Mouse (Mus musculus) neural tube, embryonic 15.5 days (tissue): ENCODE measurements around the gene Fmnl2. TPM values are rescaled to one million over a fixed set of nuclear protein-coding genes. Genes with fewer than 3 reads are reported as not detected.

Experiments used
- ATAC-seq: fragments of 200-750 bp; cut with Nextera tagmentation; 2 replicates; pipeline ENCODE4 v1.8.0; 2017; ENCODE audit warnings: mild to moderate bottlenecking, moderate TSS enrichment, moderate library complexity; ENCODE audit not compliant: low FRiP score
- H3K27ac ChIP-seq: fragments of 300-500 bp; sonication (generic); replicated peaks from 2 replicates; pipeline ENCODE4 v1.5.1; 2015; ENCODE audit warnings: mild to moderate bottlenecking, inconsistent platforms
- H3K27me3 ChIP-seq: fragments of 300-500 bp; sonication (generic); replicated peaks from 2 replicates; pipeline ENCODE4 v1.6.1; 2015; ENCODE audit warnings: inconsistent platforms
- H3K36me3 ChIP-seq: fragments of 300-500 bp; sonication (generic); 2 replicates; pipeline ENCODE4 v1.6.1; 2015; ENCODE audit warnings: inconsistent platforms
- H3K4me1 ChIP-seq: fragments of 300-500 bp; sonication (generic); 2 replicates; pipeline ENCODE4 v1.6.1; 2015; ENCODE audit warnings: inconsistent platforms
- H3K4me2 ChIP-seq: fragments of 300-500 bp; sonication (generic); 2 replicates; pipeline ENCODE4 v1.6.1; 2015; ENCODE audit warnings: inconsistent platforms, mild to moderate bottlenecking, moderate library complexity
- H3K4me3 ChIP-seq: fragments of 300-500 bp; sonication (generic); replicated peaks from 2 replicates; pipeline ENCODE4 v1.5.1; 2015; ENCODE audit warnings: mild to moderate bottlenecking, inconsistent platforms
- H3K9ac ChIP-seq: fragments of 300-500 bp; sonication (generic); replicated peaks from 2 replicates; pipeline ENCODE4 v1.6.1; 2015; ENCODE audit warnings: mild to moderate bottlenecking, inconsistent platforms
- H3K9me3 ChIP-seq: fragments of 300-500 bp; sonication (generic); replicated peaks from 2 replicates; pipeline ENCODE4 v1.6.1; 2016; ENCODE audit warnings: inconsistent platforms
- WGBS: fragments of 180-500 bp; shearing (Covaris S2); methylation state at CpG from one replicate; pipeline ENCODE4 v1.1.7; 2015; ENCODE audit warnings: mixed read lengths; 5-methylcytosine and 5-hydroxymethylcytosine counted together
- polyA plus RNA-seq: library from polyadenylated mRNA; unstranded; fragments of >200 nt; fragmentation: Nextera tagmentation; extraction: Ambion mirVana; gene quantifications from 2 replicates; pipeline ENCODE4 v1.2.1, GENCODE M21; 2015

Gene Fmnl2
- polyA plus RNA-seq, 1 experiment from 2014 or later, result 8.8 TPM

DNA sequence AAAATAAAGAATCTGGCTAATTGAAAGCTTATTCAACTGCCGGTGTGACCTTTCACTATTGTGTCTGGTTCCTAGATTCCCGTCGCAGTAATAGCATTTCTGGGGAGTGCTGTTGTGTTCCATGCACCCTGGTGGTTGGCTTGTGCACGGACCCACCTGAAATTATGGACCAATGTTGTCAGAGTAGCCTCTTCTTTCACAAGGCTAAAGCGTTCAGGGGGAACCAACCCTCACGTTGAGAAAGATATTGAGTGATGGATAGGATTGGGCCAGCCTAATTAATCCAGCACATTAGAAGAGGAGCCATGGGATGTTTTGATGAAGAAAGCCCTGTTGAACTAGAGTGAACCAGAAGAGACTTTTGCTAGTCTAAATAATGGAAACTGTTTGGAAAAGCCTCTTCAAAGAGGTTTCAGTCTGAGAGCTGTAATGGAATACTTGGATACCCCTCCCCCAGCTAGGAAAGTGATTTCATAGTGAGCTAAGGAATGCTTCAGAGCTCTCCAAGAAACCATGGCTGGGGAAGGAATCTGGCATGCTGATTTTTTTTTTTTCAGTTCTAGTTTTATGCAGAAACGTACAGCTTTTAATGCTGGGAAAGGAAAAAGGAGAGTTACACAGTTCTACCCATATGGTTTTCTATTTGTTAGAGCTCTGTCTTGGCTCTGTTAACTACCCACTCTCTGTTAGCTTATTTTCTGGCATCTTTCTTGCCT is 172.2 kb downstream of the Fmnl2 start:
- Histone ChIP-seq H3K9me3 (no peaks in the 10 kb centered on the region), H3K4me3 (no peak overlapping the region), H3K4me1 (0 out of 2 replicates have a peak, but pooled peaks cover 8% of the 10 kb centered on the region), H3K4me2 (no peak overlapping the region), H3K27ac (peak overlapping the region; percentile 54; the same call in 1 of the 2 replicates), H3K27me3 (no peaks in the 10 kb centered on the region), H3K9ac (no peak overlapping the region), H3K36me3 (no peaks in the 10 kb centered on the region)
- 65% methylated on average over 7 of the region's 7 CpGs for WGBS
- ATAC-seq, result no peak

DNA sequence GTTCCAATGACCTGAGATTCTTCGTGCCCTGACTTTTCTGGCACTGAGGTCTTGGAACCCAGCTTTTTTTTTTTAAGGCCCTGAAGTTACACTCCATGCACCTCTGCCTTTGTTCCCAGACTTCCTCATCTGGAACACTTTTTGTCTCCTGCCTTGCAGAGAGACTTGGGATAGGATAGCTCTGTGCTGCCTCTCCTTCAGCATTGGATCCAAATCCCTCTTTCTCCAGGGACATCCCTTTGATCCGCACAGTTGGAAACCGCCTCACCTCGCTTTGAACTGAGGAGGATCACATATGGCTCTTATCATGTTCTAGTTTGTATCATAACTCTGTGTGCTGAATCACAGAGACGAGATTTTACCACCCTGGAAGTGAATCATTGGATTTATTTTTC is 172.8 kb downstream of the Fmnl2 start:
- H3K4me2 ChIP-seq, result no peak overlapping the region
- no peaks in the 10 kb centered on the region for H3K9me3 ChIP-seq
- H3K4me1 ChIP-seq, result 0 out of 2 replicates have a peak, but pooled peaks cover 8% of the 10 kb centered on the region
- H3K27ac ChIP-seq, result peak overlapping the region; percentile 54; the same call in 1 of the 2 replicates
- H3K9ac ChIP-seq, result no peak overlapping the region
- H3K36me3 ChIP-seq, result no peaks in the 10 kb centered on the region
- 78% methylated on average over 5 of the region's 5 CpGs for WGBS
- ATAC-seq, result no peak
- no peaks in the 10 kb centered on the region for H3K27me3 ChIP-seq
- no peak overlapping the region for H3K4me3 ChIP-seq

DNA sequence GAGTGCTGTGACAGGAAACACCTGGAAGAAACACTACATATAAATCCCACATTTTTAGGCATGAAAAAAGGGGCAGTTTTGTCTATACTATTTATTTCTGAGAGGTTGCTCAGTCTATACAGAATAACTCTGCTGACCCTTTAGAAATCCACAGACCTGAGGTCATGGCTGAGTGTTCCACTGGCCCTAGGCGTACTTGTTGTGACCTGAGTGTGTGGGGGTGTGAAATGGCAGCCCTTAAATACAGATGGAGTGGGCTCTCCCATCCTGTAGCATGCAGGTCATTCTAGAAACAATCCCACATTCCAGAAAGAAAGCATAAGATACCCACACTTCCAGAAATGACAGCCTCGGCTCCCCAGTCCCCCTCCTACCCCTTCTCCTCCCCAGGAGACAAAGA is 180.6 kb downstream of the Fmnl2 start:
- Histone ChIP-seq H3K27me3 (no peaks in the 10 kb centered on the region), H3K9ac (no peak overlapping the region), H3K9me3 (no peaks in the 10 kb centered on the region), H3K36me3 (peaks cover 8% of the 10 kb centered on the region), H3K27ac (0 out of 2 replicates have a peak overlapping the region, but pooled peaks have one; percentile 41), H3K4me3 (no peak overlapping the region), H3K4me2 (no peak overlapping the region), H3K4me1 (peaks cover 19% of the 10 kb centered on the region)
- ATAC-seq, result no peak
- WGBS, result 59% methylated on average over 2 of the region's 2 CpGs

DNA sequence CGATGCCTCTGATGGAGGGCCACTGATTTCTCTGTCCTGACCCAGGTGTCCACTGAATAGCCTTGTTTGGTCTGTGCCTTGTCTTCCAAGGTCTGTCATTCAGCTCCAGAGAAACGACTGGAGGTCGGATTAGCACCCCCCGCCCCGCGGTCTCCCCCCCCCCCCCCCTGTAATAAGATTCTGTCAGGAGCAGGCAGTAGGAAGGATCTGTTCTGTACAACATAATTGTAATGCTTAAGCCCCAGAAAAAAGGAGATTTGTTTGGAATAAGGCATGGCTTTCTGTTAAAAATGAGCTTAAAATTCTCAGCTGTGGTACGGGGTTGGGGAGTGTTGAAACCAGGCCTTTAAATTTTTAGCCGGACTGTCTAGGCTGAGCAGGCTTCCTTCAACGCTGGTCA is 181.1 kb downstream of the Fmnl2 start:
- ATAC-seq, result no peak
- 25% methylated on average over 9 of the region's 9 CpGs for WGBS
- H3K4me2 ChIP-seq, result no peak overlapping the region

DNA sequence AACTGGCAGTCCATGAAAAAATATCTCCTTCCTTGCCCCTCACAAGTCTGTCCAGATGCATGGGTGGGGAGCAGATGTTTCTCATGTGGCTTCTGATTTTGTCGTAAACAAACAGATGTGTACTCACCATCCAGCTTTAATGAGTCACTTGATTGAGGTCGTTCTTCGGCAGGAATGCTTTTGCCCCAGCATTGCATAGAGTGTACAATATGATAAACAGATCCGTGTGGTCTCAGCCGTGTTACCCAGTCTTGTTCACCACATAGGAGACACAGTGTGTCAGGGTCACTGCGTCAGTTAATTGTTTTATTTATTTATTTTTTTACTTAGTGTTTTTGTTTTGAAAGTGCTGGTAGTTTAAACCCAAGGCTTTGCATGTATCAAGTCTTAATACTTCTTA is 189.4 kb downstream of the Fmnl2 start:
- no peak overlapping the region for H3K4me2 ChIP-seq
- 70% methylated on average over 6 of the region's 6 CpGs for WGBS
- H3K27me3 ChIP-seq, result no peaks in the 10 kb centered on the region
- H3K36me3 ChIP-seq, result peaks cover 13% of the 10 kb centered on the region
- no peaks in the 10 kb centered on the region for H3K9me3 ChIP-seq
- no peak overlapping the region for H3K27ac ChIP-seq
- no peak overlapping the region for H3K4me3 ChIP-seq
- H3K4me1 ChIP-seq, result 0 out of 2 replicates have a peak, but pooled peaks cover 2% of the 10 kb centered on the region
- no peak overlapping the region for H3K9ac ChIP-seq
- no peak for ATAC-seq

More for the DNA sequence above, 181.1 kb downstream of the Fmnl2 start:
- peaks cover 19% of the 10 kb centered on the region for H3K4me1 ChIP-seq
- H3K9me3 ChIP-seq, result no peaks in the 10 kb centered on the region
- H3K9ac ChIP-seq, result no peak overlapping the region
- H3K36me3 ChIP-seq, result peaks cover 8% of the 10 kb centered on the region
- H3K4me3 ChIP-seq, result no peak overlapping the region
- H3K27me3 ChIP-seq, result no peaks in the 10 kb centered on the region
- H3K27ac ChIP-seq, result 0 out of 2 replicates have a peak overlapping the region, but pooled peaks have one; percentile 48

DNA sequence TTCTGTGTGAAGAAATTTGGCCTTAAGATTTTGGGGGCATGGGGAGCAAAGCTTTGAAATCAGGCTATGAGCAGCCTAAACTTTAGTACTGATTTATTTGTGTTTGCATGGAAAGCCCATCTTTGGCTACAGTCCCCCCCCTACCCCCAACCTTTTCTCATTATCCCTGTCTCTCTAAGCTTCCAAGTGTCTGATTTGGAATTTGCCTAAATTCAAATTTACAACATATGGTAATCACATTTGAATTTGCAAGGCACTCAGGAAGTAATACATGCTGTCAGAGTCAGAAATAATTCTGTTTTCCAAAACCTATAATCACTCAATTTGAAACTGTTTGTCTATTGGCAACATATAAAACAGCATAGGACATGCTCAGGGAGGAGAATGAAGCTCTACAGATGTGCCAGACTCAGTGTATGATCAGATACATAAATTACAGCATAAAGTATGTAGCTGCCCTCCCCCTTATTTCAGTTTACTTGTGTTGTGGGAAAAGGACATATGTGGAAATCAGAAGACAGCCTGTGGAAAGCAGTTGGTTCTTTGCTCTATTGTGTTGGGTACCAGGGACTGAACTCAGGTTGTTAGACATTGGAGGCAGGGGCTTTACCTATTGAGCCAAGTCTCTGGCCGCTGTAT is 190.2 kb downstream of the Fmnl2 start:
- Histone ChIP-seq H3K4me1 (0 out of 2 replicates have a peak, but pooled peaks cover 2% of the 10 kb centered on the region), H3K27ac (no peak overlapping the region), H3K4me3 (no peak overlapping the region), H3K4me2 (no peak overlapping the region), H3K27me3 (no peaks in the 10 kb centered on the region), H3K9ac (no peak overlapping the region), H3K9me3 (no peaks in the 10 kb centered on the region), H3K36me3 (peaks cover 6% of the 10 kb centered on the region; the same call in 1 of the 2 replicates)
- ATAC-seq, result no peak
- 97% methylated on average over 1 of the region's 1 CpGs for WGBS

DNA sequence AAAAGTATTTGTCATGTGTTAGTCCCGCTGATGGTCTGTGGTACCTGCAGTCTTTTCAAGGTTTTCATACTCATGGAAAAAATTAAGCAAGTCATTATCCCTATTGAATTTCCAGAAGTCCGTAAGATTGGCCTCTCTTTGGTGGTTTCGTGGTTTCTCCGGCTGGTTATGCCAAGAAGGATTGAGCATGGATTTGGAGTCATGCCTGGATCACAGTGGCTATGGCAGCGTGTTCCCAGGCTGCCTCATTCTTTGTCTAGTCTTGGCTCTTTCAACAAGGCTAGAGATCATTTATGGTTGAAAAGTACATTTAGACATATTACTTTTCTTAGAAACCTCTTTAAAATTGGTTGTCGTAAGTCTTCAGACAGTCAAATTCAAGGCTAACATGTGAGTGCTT is 192.7 kb downstream of the Fmnl2 start:
- WGBS, result 85% methylated on average over 6 of the region's 6 CpGs
- Histone ChIP-seq H3K36me3 (peaks cover 11% of the 10 kb centered on the region; the same call in 1 of the 2 replicates), H3K27me3 (no peaks in the 10 kb centered on the region), H3K4me1 (peaks cover 2% of the 10 kb centered on the region; the same call in 1 of the 2 replicates), H3K9ac (no peak overlapping the region), H3K4me2 (no peak overlapping the region), H3K27ac (no peak overlapping the region), H3K9me3 (no peaks in the 10 kb centered on the region), H3K4me3 (no peak overlapping the region)
- no peak for ATAC-seq

DNA sequence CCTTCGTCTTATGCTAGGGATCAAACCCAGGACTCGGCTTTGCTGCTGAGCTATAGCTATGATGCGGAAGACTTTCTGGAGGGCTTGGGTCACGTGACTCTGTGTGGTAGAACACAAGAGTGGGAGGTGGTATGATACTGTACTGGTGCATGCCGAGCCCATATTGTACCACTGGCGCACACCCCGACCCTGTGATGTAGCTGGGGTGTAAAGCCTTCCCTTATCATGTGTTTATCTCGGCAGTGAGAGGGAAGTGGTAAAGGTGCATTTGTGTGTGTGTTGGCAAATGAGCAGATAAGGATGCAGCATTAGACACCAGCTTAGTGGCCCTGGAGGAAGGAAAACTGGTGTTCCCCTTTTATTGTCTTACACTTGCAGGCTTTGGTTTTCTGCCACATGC is 193.8 kb downstream of the Fmnl2 start:
- H3K4me3 ChIP-seq, result no peak overlapping the region
- H3K27ac ChIP-seq, result no peak overlapping the region
- no peaks in the 10 kb centered on the region for H3K27me3 ChIP-seq
- H3K9ac ChIP-seq, result no peak overlapping the region
- H3K9me3 ChIP-seq, result no peaks in the 10 kb centered on the region
- peaks cover 2% of the 10 kb centered on the region; the same call in 1 of the 2 replicates for H3K4me1 ChIP-seq
- 86% methylated on average over 8 of the region's 8 CpGs for WGBS
- peaks cover 11% of the 10 kb centered on the region; the same call in 1 of the 2 replicates for H3K36me3 ChIP-seq
- ATAC-seq, result no peak
- H3K4me2 ChIP-seq, result no peak overlapping the region

DNA sequence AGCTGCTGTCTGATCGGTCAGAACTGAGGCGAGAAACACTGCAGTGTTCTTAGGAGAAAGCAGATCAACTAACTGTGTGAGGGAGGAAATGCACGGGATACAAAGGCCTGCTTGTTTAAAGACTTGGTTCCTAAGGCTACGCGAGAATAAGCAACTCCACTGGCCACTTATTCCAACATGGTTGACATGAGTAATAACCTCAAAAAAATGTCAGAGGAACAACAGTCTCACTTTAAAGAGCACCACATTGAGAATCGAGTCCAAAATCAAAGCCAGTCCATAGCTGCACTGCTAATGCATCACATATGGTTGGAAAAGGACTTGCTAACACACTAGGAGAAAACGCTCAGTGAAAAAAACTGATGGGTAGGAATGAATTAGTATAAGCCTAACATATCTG is 196.1 kb downstream of the Fmnl2 start:
- H3K4me2 ChIP-seq, result no peak overlapping the region
- H3K27ac ChIP-seq, result peak overlapping the region; percentile 67
- no peak overlapping the region for H3K4me3 ChIP-seq
- no peaks in the 10 kb centered on the region; the same call in 1 of the 2 replicates for H3K4me1 ChIP-seq
- no peaks in the 10 kb centered on the region for H3K9me3 ChIP-seq
- 60% methylated on average over 7 of the region's 7 CpGs for WGBS
- peaks cover 11% of the 10 kb centered on the region; the same call in 1 of the 2 replicates for H3K36me3 ChIP-seq
- H3K9ac ChIP-seq, result no peak overlapping the region
- no peaks in the 10 kb centered on the region for H3K27me3 ChIP-seq
- peak; percentile 43; the same call in 1 of the 2 replicates for ATAC-seq

DNA sequence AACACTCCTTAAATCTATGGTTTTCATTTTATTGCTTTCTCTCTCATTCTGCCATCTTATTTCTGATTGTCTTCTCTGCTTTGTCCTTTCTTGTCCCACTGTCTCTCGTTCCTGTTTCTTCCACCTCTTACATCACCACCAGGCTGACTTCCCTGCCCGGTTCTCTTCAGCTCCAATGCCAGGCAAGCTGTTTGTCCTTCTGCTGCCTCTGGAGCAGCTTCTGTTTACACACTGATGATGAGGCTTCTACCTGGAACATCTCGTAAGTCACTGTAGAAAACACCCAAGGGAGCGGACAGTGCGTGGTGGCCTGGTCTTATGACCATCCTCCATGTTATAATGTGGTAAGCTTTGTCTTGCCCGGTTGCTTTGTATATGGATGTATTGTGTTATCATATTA is 198.9 kb downstream of the Fmnl2 start:
- WGBS, result 88% methylated on average over 6 of the region's 6 CpGs
- ATAC-seq, result no peak

DNA sequence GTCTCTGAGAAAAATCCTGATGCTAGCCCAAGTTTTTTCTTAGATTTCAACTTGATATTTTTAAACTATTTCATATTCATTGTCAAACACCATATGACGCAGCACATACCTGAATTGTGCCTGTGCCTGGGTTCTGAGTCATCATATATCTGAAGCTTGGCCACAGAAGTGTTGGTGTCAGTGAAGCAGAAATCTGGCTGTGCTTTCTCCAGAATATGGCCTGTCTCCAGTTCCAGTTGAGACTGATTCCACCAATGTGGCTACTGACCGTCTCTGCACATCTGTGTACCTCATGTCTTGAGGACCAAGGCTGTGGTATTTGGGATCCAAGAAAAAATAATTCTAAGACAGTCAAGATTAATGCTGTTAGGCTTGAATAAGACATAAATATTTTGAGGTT is 199.6 kb downstream of the Fmnl2 start:
- no peak for ATAC-seq
- Histone ChIP-seq H3K27me3 (no peaks in the 10 kb centered on the region), H3K9ac (no peak overlapping the region), H3K36me3 (peaks cover 6% of the 10 kb centered on the region; the same call in 1 of the 2 replicates), H3K4me2 (no peak overlapping the region), H3K4me3 (no peak overlapping the region), H3K27ac (no peak overlapping the region), H3K4me1 (peaks cover 4% of the 10 kb centered on the region; the same call in 1 of the 2 replicates), H3K9me3 (no peaks in the 10 kb centered on the region)
- WGBS, result 96% methylated on average over 2 of the region's 2 CpGs

More for the DNA sequence above, 198.9 kb downstream of the Fmnl2 start:
- no peaks in the 10 kb centered on the region for H3K27me3 ChIP-seq
- H3K36me3 ChIP-seq, result peaks cover 6% of the 10 kb centered on the region; the same call in 1 of the 2 replicates
- no peak overlapping the region for H3K27ac ChIP-seq
- no peak overlapping the region for H3K4me3 ChIP-seq
- H3K4me1 ChIP-seq, result peaks cover 2% of the 10 kb centered on the region; the same call in 1 of the 2 replicates
- no peak overlapping the region for H3K4me2 ChIP-seq
- H3K9ac ChIP-seq, result no peak overlapping the region
- no peaks in the 10 kb centered on the region for H3K9me3 ChIP-seq
